Mouse (Mus musculus) limb, embryonic 15.5 days (tissue): Measurements from ENCODE around the gene Chil5. TPM values are rescaled to one million over a fixed set of nuclear protein-coding genes. Genes with fewer than 3 reads are reported as not detected.
"Not testable (repeated sequence)": the region's sequence is repeated elsewhere in the genome, so short reads cannot be mapped to it uniquely, and the experiment has no call there.

Experiments used
- ATAC-seq: fragments of 200-750 bp; cut with Nextera tagmentation; 2 replicates; pipeline ENCODE4 v1.8.0; 2017; ENCODE audit warnings: low read depth, moderate TSS enrichment; ENCODE audit not compliant: insufficient number of reproducible peaks, low FRiP score, low TSS enrichment
- H3K27ac ChIP-seq: fragments of 300-500 bp; sonication (generic); 2 replicates; pipeline ENCODE4 v1.5.1; 2015; ENCODE audit warnings: moderate library complexity, mild to moderate bottlenecking, inconsistent platforms
- H3K27me3 ChIP-seq: fragments of 300-500 bp; sonication (generic); 2 replicates; pipeline ENCODE4 v1.6.1; 2015; ENCODE audit warnings: inconsistent platforms
- H3K36me3 ChIP-seq: fragments of 300-500 bp; sonication (generic); 2 replicates; pipeline ENCODE4 v1.6.1; 2015; ENCODE audit warnings: inconsistent platforms
- H3K4me1 ChIP-seq: fragments of 300-500 bp; sonication (generic); 2 replicates; pipeline ENCODE4 v1.6.1; 2015; ENCODE audit warnings: inconsistent platforms
- H3K4me2 ChIP-seq: fragments of 300-500 bp; sonication (generic); 2 replicates; pipeline ENCODE4 v1.6.1; 2015; ENCODE audit warnings: mild to moderate bottlenecking, inconsistent platforms
- H3K4me3 ChIP-seq: fragments of 300-500 bp; sonication (generic); 2 replicates; pipeline ENCODE4 v1.5.1; 2015; ENCODE audit warnings: mild to moderate bottlenecking, inconsistent platforms
- H3K9ac ChIP-seq: fragments of 300-500 bp; sonication (generic); 2 replicates; pipeline ENCODE4 v1.6.1; 2015; ENCODE audit warnings: inconsistent platforms
- H3K9me3 ChIP-seq: fragments of 300-500 bp; sonication (generic); 2 replicates; pipeline ENCODE4 v1.6.1; 2016; ENCODE audit warnings: inconsistent platforms
- WGBS: fragments of 180-500 bp; shearing (Covaris S2); methylation state at CpG from one replicate; pipeline ENCODE4 v1.1.7; 2015; 5-methylcytosine and 5-hydroxymethylcytosine counted together
- polyA plus RNA-seq: library from polyadenylated mRNA; unstranded; fragments of >200 nt; fragmentation: Nextera tagmentation; extraction: Ambion mirVana; gene quantifications from 2 replicates; pipeline ENCODE4 v1.2.1, GENCODE M21; 2015

Gene Chil5
- polyA plus RNA-seq: 0.21 and 0.23 TPM in 2 replicates

GRCm38 (mm10) chr3:106032781-106033180, at the start of gene Chil5:
Gene Chil5, minus strand, starts transcription at chr3:106032814.
- Histone ChIP-seq H3K9me3 (no peaks in the 10 kb centered on the region), H3K4me1 (no peaks in the 10 kb centered on the region), H3K27me3 (no peaks in the 10 kb centered on the region), H3K36me3 (no peaks in the 10 kb centered on the region), H3K4me2 (no peak within 1 kb of the TSS), H3K9ac (no peak within 1 kb of the TSS), H3K27ac (no peak within 1 kb of the TSS), H3K4me3 (no peak within 1 kb of the TSS)
- ATAC-seq: no peak
- WGBS: 79% methylated on average over 1 of the region's 1 CpGs

GRCm38 (mm10) chr3:106074824-106075223, 42.2 kb upstream of the Chil5 start:
- H3K4me3 ChIP-seq: no peak overlapping the region
- ATAC-seq: no peak

DNA sequence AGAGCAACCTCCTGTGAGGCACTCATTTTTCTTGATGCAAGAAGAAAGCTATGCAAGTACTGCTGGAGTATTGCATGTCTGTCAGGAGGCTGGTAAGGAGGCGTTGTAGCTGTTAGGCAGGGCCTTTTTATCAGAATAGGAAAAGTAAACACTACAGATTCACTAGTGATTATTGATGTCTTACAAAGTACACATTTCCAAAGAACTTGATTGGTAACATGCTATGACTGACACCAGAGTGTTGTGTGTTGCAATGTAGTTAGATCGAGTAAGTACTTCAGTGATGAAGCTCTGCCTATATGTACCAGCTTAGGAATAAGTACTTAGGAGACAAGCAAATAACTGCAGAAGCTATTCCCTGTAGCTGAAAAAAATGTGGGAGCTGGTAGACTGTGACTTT, 38.4 kb upstream of the Chil5 start:
- Histone ChIP-seq H3K9me3 (no peaks in the 10 kb centered on the region), H3K27me3 (no peaks in the 10 kb centered on the region), H3K27ac (no peak overlapping the region), H3K36me3 (no peaks in the 10 kb centered on the region), H3K9ac (no peak overlapping the region), H3K4me1 (no peaks in the 10 kb centered on the region), H3K4me3 (no peak overlapping the region), H3K4me2 (no peak overlapping the region)
- 80% methylated on average over 2 of the region's 2 CpGs for WGBS
- ATAC-seq: no peak

More at GRCm38 (mm10) chr3:106074824-106075223, 42.2 kb upstream of the Chil5 start:
- H3K4me1 ChIP-seq: no peaks in the 10 kb centered on the region
- H3K9me3 ChIP-seq: no peaks in the 10 kb centered on the region
- H3K9ac ChIP-seq: no peak overlapping the region
- no peaks in the 10 kb centered on the region for H3K27me3 ChIP-seq
- H3K4me2 ChIP-seq: no peak overlapping the region
- H3K36me3 ChIP-seq: no peaks in the 10 kb centered on the region
- 67% methylated on average over 1 of the region's 1 CpGs for WGBS
- H3K27ac ChIP-seq: no peak overlapping the region

DNA sequence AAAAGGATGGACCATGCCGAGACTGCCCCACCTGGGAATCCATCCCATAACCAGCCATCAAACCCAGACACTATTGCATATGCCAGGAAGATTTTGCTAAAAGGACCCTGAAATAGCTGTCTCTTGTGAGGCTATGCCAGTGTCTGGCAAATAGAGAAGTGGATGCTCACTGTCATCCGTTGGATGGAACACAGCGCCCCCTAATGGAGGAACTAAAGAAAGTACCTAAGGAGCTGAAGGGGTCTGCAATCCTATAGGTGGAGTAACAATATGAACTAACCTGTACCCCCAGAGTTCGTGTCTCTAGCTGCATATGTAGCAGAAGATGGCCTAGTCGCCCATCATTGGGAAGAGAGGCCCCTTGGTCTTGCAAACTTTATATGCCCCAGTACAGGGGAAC, 35.1 kb upstream of the Chil5 start:
- H3K9me3 ChIP-seq, H3K9ac ChIP-seq, H3K4me1 ChIP-seq, ATAC-seq, H3K27ac ChIP-seq, H3K27me3 ChIP-seq, H3K4me2 ChIP-seq, H3K4me3 ChIP-seq, H3K36me3 ChIP-seq: not testable (repeated sequence)
- 36% methylated on average over 5 of the region's 5 CpGs for WGBS

GRCm38 (mm10) chr3:106057966-106058365, 25.4 kb upstream of the Chil5 start:
- no peak overlapping the region for H3K4me3 ChIP-seq
- H3K9ac ChIP-seq: no peak overlapping the region

DNA sequence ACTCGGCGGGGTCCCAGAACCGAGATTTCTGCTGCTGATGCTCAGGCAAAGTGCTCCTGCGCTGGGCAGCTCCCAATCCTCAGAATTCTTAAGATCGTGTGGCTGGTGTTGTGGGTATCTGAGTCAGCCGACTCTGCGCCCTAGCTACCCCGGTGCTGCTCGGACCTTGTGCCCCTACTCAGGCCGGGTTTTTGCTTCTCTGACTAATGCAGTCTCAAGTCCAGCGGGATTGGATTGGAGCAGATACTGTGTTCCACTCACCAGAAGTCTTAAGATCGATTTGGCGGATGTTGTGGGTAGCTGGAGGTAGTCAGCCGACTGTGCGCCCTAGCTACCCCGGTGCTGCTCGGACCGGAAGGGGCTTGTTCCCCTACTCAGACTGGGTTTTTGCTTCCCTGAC, 19.3 kb upstream of the Chil5 start:
- no peak for ATAC-seq

More at GRCm38 (mm10) chr3:106057966-106058365, 25.4 kb upstream of the Chil5 start:
- H3K4me2 ChIP-seq: no peak overlapping the region
- no peaks in the 10 kb centered on the region for H3K36me3 ChIP-seq
- no peaks in the 10 kb centered on the region for H3K9me3 ChIP-seq
- no peak overlapping the region for H3K27ac ChIP-seq
- 72% methylated on average over 3 of the region's 3 CpGs for WGBS
- H3K27me3 ChIP-seq: no peaks in the 10 kb centered on the region
- no peak for ATAC-seq
- H3K4me1 ChIP-seq: no peaks in the 10 kb centered on the region

GRCm38 (mm10) chr3:106040306-106040705, 7.7 kb upstream of the Chil5 start:
- no peaks in the 10 kb centered on the region for H3K9me3 ChIP-seq
- H3K4me1 ChIP-seq: no peaks in the 10 kb centered on the region
- H3K27me3 ChIP-seq: no peaks in the 10 kb centered on the region
- H3K4me2 ChIP-seq: no peak overlapping the region
- H3K9ac ChIP-seq: no peak overlapping the region
- H3K27ac ChIP-seq: no peak overlapping the region
- no peaks in the 10 kb centered on the region for H3K36me3 ChIP-seq
- ATAC-seq: no peak
- WGBS: 82% methylated on average over 2 of the region's 2 CpGs
- no peak overlapping the region for H3K4me3 ChIP-seq

More for the DNA sequence above, 19.3 kb upstream of the Chil5 start:
- Histone ChIP-seq H3K9me3 (no peaks in the 10 kb centered on the region), H3K36me3 (no peaks in the 10 kb centered on the region), H3K4me3 (no peak overlapping the region), H3K27me3 (no peaks in the 10 kb centered on the region), H3K9ac (no peak overlapping the region), H3K4me2 (no peak overlapping the region), H3K4me1 (no peaks in the 10 kb centered on the region), H3K27ac (no peak overlapping the region)
- 67% methylated on average over 18 of the region's 18 CpGs for WGBS

DNA sequence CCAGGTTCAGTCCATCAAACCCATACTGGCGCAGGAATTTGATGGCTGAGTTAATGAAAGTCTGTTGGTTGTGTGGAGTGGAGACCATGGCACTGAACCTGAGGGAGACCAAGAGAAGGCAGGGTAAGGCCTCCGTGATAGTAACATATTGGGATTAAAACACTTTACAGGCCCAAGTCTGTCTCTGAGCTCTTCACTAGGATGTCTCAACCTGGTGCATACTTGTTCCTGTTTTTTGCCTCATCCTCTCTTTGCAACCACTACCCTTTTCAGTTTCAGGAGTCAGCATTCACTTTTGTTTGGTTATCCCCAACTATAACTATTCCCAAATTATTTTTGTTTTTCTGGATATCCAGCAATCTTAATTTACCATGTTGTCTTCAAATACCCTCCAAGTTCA, 8.5 kb downstream of the Chil5 start:
- no peak for ATAC-seq
- no peak overlapping the region for H3K4me2 ChIP-seq
- no peaks in the 10 kb centered on the region for H3K27me3 ChIP-seq
- H3K9me3 ChIP-seq: no peaks in the 10 kb centered on the region
- H3K4me1 ChIP-seq: no peaks in the 10 kb centered on the region
- H3K36me3 ChIP-seq: no peaks in the 10 kb centered on the region
- H3K27ac ChIP-seq: no peak overlapping the region
- no peak overlapping the region for H3K4me3 ChIP-seq
- no peak overlapping the region for H3K9ac ChIP-seq
- WGBS: 74% methylated on average over 2 of the region's 2 CpGs

GRCm38 (mm10) chr3:106021840-106022239, 10.8 kb downstream of the Chil5 start:
- Histone ChIP-seq H3K36me3 (no peaks in the 10 kb centered on the region), H3K27me3 (no peaks in the 10 kb centered on the region), H3K4me3 (no peak overlapping the region), H3K27ac (no peak overlapping the region), H3K9ac (no peak overlapping the region), H3K4me2 (no peak overlapping the region), H3K4me1 (no peaks in the 10 kb centered on the region), H3K9me3 (no peaks in the 10 kb centered on the region)
- no peak for ATAC-seq

GRCm38 (mm10) chr3:106014546-106014945, 18.1 kb downstream of the Chil5 start, which contains the start of gene Pifo:
Gene Pifo, minus strand, starts transcription at chr3:106014646.
- Histone ChIP-seq H3K27ac (no peak within 1 kb of the TSS), H3K4me2 (no peak within 1 kb of the TSS), H3K4me3 (no peak within 1 kb of the TSS), H3K9me3 (no peaks in the 10 kb centered on the region), H3K9ac (no peak within 1 kb of the TSS), H3K27me3 (no peaks in the 10 kb centered on the region), H3K4me1 (no peaks in the 10 kb centered on the region), H3K36me3 (no peaks in the 10 kb centered on the region)
- 84% methylated on average over 2 of the region's 2 CpGs for WGBS
- ATAC-seq: no peak

- H3K4me3 ChIP-seq, H3K4me2 ChIP-seq, H3K9me3 ChIP-seq, H3K36me3 ChIP-seq, H3K27ac ChIP-seq, H3K9ac ChIP-seq, ATAC-seq, H3K27me3 ChIP-seq, H3K4me1 ChIP-seq: not testable (repeated sequence)
- WGBS: 58% methylated on average over 10 of the region's 10 CpGs
These were observed 29.3 kb downstream of the Chil5 start for GRCm38 (mm10) chr3:106003360-106003759.

- H3K9me3 ChIP-seq: no peaks in the 10 kb centered on the region
- peak overlapping the region; percentile 30 for H3K4me2 ChIP-seq
- H3K36me3 ChIP-seq: no peaks in the 10 kb centered on the region
- WGBS: 20% methylated on average over 17 of the region's 17 CpGs
- H3K27me3 ChIP-seq: no peaks in the 10 kb centered on the region
- H3K4me1 ChIP-seq: peaks cover 5% of the 10 kb centered on the region; the same call in 1 of the 2 replicates
- H3K4me3 ChIP-seq: no peak overlapping the region
- no peak overlapping the region for H3K9ac ChIP-seq
- no peak overlapping the region for H3K27ac ChIP-seq
- 0 out of 2 replicates have a peak, but pooled peaks have one; percentile 55 for ATAC-seq
These were observed 30.9 kb downstream of the Chil5 start for GRCm38 (mm10) chr3:106001416-106002370.
